Mouse (Mus musculus) inflammation-experienced regulatory T-cells, adult 6 months (primary cell): ENCODE data around the gene Zc3h4. TPM values are rescaled to one million over a fixed set of nuclear protein-coding genes. Genes with fewer than 3 reads are reported as not detected.

Source experiments
- ATAC-seq: one replicate; pipeline ENCODE4 v1.8.0; 2017
- polyA plus RNA-seq, 3 experiments: library from polyadenylated mRNA; unstranded; fragments of 100-300 nt; shearing (Covaris generic); gene quantifications; one replicate each; pipeline ENCODE4 v1.2.1; 2017

The Zc3h4 gene
- polyA plus RNA-seq, 3 experiments from 2014 or later, result 13.1 to 20.1 (median 17.3) TPM

- ATAC-seq, result peak; percentile 80
These were observed 656 bp upstream of the Zc3h4 start for GRCm38 (mm10) chr7:16399820-16400688.

DNA sequence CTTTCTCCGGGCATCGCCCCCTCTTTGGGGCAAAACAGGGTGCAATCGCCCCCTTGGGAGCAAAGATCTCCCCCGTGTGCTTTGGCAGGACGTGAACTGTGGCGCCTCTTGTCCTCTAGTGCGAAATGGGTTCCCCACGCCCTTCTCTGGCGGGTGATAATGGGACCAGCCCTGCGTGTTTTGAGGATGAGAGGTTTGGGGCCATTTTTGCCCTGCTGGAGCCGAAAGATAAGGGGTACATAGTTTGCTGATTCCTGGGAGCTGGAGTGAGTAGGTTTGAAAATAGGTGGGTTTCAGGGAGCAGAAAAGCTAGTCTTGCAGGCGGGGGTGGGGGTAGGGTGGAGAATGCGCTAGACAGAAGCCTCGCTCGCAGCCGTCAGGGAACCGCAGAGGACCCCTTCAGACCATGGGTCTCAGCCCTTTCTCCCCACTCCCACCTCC is 1.3 kb downstream of the Zc3h4 start:
- no peak for ATAC-seq

- no peak for ATAC-seq
These were observed 1.7 kb downstream of the Zc3h4 start for GRCm38 (mm10) chr7:16402449-16402848.

DNA sequence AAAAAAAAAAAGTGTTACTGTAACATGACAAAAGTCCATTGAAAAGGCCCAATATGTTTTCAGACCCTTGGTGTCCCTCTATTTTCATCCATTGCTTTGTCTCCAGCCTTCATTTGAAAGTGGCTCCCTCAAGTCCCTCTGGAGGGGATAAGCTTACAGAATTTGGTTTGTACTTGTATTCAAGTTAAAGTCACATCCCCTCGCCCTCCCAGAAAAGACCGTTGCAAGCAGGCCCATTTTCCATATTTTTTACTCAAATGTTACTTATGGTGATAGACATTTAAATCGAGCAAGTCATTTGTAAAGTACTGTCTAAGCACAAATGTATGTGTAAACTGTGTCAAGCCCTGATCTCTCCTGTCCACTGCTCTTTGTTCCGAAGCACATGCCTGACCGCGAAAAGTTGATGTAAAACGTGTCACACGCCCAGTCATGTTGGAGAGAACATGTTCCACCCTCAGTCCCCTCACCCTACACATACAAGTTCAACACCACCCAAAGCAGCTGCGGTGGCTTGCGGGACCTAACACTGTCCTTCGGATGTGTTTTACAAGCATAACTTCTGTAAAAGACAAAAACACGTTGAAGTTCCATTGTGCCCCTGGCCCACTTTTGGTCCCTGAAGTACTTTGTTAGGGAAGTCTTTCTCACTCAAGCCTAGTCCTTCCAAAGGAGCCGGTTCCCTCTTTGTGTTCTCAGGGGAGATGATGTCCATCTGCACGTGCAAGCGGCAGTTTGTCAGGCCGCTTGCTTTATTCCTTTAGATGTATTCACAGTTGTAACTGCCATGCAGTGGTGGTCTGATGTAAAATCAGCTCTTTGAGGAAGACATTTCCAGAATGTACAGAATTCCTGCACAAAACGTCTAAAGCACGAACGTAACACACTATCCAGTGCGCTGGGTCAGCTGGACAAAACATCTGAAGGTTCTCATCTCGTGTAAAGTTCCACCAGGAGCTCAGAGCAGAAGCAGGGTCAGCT is 2.5 kb downstream of the Zc3h4 start:
- no peak for ATAC-seq

DNA sequence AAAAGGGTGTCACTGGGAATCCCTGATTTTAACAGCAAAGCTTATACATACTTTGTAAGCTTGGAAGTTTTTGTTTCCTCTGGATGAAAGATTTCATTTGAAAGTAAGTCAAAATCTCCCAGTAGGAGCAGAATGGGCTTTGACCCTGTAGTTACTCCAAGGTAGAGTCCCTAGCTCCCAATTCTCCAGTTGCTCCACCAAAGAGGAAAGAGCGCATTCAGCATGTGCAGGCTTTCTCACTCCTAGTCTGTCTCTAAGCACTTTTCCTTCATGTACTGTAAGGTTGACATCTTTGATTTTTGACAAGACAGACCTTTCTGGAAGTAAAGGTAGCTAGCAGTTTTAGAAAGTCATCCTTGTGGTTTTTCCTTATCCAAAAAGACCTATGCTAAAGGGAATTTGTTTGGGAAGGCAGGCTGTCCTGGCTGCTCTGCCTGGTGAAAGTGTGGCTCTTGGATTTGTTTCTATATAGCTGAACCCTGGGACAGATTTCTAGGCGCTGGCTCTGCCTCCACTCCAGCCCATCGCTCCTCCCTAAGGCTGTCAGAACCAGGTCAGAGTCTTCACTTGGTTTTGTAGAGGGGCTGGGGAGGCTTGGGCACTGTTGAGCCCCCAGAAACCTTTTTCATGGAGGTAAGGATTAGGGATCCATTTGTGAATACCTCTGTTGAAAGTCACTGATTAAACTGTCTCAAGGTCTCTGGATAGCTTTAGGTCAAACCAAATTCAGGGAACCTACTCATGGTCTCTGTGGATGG is 3.8 kb downstream of the Zc3h4 start:
- no peak for ATAC-seq

GRCm38 (mm10) chr7:16405073-16405455 is 4.4 kb downstream of the Zc3h4 start:
- ATAC-seq, result no peak

- peak; percentile 67 for ATAC-seq
These were observed 5.0 kb downstream of the Zc3h4 start for GRCm38 (mm10) chr7:16405516-16406351.

DNA sequence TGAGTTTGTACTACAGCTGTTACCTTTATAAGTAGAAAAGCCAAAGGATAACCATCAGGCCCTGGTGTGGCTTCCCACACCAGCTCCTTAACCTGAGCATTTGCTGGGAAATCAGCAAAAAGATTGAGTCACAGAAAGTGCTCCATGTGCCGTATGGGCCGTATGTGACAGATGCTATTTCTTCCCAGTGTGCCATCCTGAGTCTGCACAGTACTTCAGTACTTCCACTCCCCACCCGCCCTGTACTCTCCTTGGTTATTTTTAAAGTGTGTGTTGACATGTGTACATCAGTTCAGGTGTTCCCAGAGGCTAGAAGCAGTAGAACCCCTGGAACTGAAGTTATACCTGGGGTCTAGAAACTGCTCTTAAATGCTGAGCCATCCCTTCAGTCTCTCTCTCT is 6.3 kb downstream of the Zc3h4 start:
- no peak for ATAC-seq

DNA sequence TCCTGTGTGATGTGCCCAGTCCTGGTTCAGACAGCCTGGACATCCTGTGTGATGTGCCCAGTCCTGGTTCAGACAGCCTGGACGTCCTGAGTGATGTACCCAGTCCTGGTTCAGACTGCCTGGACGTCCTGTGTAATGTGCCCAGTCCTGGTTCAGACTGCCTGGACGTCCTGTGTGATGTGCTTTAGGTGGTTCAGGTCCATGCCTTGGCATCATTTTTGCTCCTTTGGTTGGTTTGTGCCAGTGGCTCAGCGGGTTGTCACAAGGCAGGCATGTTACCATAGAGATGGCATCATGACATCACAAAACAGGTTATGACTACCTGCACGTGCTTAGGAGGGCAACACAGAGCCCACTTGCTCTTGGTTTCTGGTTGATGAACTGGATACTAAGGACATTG is 10.4 kb downstream of the Zc3h4 start:
- no peak for ATAC-seq

GRCm38 (mm10) chr7:16412220-16412896 is 11.6 kb downstream of the Zc3h4 start:
- no peak for ATAC-seq

GRCm38 (mm10) chr7:16412930-16413329 is 12.2 kb downstream of the Zc3h4 start:
- no peak for ATAC-seq

DNA sequence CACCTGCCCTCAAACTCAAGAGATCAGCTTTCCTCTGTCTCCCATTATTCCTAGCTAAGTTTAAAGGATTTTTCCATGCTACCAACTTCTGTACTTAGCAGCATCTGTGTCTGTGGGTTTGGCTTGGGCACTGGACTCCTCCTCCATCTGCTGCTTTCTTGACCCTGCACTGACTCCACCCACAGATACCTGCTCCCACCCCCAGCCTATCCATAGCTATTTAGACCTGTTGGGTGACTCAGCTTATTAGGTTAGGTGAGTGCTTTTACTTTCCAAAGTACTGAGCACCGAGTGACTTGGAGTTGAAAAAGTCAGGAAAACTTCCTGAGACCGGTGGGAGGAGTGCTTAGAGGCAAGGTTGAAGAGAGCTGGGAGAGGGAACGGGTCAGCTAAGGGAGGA is 14.7 kb downstream of the Zc3h4 start:
- ATAC-seq, result no peak

DNA sequence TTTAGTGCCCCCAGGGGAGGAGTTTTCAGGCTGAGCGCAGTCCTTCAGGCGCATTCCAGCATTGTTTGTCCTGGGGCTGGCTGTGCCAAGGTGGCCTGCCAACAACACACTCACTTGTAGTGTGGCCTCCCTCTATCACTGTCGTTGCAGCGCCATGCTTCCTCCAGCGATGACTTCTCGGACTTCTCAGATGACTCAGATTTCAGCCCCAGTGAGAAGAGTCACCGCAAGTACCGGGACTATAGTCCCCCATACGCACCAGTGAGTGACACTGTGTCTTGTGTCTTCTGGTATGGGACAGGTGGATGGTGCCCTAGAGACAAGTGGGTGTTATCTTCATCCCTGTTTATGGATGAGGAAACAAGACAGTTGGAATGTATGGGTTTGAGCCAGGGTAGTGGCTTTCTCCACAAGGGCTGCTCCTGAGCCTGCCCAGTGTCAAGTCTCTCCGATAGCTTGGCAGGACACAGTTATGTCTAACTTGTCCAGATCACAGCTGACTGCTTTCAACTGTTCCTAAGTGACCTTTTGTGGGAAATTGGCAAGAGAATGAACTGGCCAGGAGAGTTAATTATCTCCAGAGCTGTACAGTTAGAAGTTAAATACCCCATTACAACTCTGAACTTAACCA is 16.5 kb downstream of the Zc3h4 start:
- ATAC-seq, result no peak

DNA sequence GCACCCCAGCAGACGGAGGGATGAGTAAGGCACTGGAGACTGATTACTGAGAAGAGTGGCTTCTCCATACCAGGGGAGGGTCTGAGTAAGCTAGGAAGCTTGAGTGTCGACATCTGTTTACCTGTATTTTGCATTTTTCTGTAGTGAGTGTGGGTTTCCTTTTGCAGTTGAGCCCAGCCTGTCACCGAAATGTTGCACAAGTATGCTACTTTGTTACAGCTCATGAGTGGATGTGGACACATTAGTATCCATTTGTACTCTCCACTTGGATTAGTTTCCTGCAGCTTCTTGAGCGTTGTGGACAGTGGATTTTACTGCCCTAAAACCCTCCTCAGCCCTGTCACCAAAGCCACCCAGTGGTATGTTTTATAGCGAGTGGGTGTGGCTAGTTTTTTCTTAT is 18.0 kb downstream of the Zc3h4 start:
- ATAC-seq, result no peak

GRCm38 (mm10) chr7:16420493-16421118 is 19.9 kb downstream of the Zc3h4 start:
- ATAC-seq, result no peak

GRCm38 (mm10) chr7:16422222-16422856 is 21.6 kb downstream of the Zc3h4 start:
- ATAC-seq, result no peak

- ATAC-seq, result no peak
These were observed 23.0 kb downstream of the Zc3h4 start for GRCm38 (mm10) chr7:16423731-16424130.

- ATAC-seq, result no peak
These were observed 25.0 kb downstream of the Zc3h4 start for GRCm38 (mm10) chr7:16425721-16426120.

GRCm38 (mm10) chr7:16426129-16426729 is 25.5 kb downstream of the Zc3h4 start:
- peak; percentile 54 for ATAC-seq
